Mouse (Mus musculus) hematopoietic stem cell, adult 5-6 weeks (primary cell): ENCODE data around the gene Runx3. TPM values are rescaled to one million over a fixed set of nuclear protein-coding genes. Genes with fewer than 3 reads are reported as not detected.

ENCODE experiments used
- ATAC-seq, 2 experiments: fragments of 125-278 bp in 1 of 2; replicated peaks in 1 of 2; 2 replicates each; pipeline ENCODE4 v1.8.0; 2016 to 2017; ENCODE audit warnings: inconsistent platforms in 2 of 2, mild to moderate bottlenecking in 2 of 2, moderate number of reproducible peaks in 2 of 2, low read depth in 1 of 2, moderate TSS enrichment in 1 of 2; ENCODE audit not compliant: low FRiP score in 2 of 2, poor library complexity in 2 of 2, severe bottlenecking in 2 of 2, insufficient read depth in 1 of 2, low TSS enrichment in 1 of 2
- total RNA-seq: library from RNA; stranded (forward); fragments of 172-1452, 232-1000 nt; gene quantifications from 2 replicates; pipeline ENCODE4 v1.2.3, GENCODE M21; 2017

Gene Runx3
- total RNA-seq, 1 experiment from 2014 or later, result 12.9 TPM

DNA sequence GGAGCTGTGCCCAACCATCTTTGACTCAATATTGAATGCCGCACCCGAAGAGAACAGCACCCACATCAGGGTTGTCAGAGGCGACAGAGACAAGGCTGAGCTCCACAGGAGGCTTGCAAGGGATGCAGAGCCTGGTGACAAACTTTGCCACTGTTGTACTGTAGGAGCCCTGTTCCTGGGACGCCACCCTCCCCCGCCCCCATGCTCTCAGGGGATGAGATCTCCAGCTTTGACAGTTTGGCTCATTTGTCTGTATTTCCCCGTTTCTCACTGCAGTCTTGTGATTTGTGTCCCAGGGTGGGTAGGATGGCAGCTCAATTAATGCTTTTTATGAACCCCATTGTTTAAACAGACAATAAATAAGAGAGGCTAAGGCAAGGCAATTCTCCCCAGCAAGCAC, 14.9 kb downstream of the Runx3 start:
- no peak for ATAC-seq

- no peak for ATAC-seq
Measured at GRCm38 (mm10) chr4:135136202-135136601, 15.8 kb downstream of the Runx3 start.

GRCm38 (mm10) chr4:135136612-135137011, 16.2 kb downstream of the Runx3 start:
- no peak for ATAC-seq

GRCm38 (mm10) chr4:135140647-135141515, 20.4 kb downstream of the Runx3 start:
- ATAC-seq, result no peak

GRCm38 (mm10) chr4:135141720-135142119, 21.3 kb downstream of the Runx3 start:
- peak; percentile 22 to 28; a peak in 1 of 4 replicates for ATAC-seq

GRCm38 (mm10) chr4:135146734-135147133, 26.3 kb downstream of the Runx3 start:
- no peak for ATAC-seq

GRCm38 (mm10) chr4:135148660-135149059, 28.2 kb downstream of the Runx3 start:
- no peak for ATAC-seq

- peak; percentile 59 to 65 for ATAC-seq
Measured at GRCm38 (mm10) chr4:135150031-135150801, 29.8 kb downstream of the Runx3 start.

DNA sequence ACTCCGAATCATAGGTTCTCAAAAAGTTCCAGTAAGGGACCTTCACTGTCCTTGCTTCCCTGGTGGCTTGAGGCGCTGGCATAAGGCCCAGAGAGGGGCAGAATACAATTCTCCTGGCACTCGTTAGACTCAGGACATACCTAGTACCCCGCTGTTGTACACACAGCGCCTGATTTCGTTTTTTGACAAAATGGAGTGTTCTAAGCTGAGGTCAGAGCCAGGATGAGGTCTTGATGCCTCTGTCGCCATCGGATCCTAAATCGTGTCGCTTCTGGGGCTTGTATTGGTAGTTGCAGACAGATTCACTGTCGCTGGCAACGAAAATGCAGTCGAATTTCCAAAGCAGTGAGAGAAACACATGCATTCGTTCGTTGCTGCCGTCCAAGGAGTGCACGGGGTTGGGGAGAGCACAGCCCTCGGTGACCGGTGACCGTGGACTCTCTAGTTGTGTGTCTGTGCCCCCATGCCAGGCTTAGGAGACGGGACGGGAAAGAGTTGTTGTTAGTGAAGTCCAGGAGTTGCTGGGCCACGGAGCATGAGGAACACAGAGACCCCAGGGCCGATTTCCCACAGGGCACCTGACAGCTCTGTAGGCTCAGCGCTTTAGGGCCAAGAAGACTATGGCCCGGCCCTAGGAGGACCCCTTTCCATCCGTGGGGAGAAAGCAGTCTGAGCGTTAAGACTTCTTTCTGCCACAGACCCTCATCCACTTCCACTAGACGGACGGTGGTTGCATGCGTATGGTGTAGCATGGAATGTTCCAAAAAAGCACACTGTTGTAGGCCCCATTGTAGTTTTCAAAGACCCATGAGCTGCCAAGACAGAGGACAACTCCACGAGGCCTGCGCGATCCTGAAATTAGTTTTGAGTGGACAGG, 30.9 kb downstream of the Runx3 start:
- no peak for ATAC-seq

DNA sequence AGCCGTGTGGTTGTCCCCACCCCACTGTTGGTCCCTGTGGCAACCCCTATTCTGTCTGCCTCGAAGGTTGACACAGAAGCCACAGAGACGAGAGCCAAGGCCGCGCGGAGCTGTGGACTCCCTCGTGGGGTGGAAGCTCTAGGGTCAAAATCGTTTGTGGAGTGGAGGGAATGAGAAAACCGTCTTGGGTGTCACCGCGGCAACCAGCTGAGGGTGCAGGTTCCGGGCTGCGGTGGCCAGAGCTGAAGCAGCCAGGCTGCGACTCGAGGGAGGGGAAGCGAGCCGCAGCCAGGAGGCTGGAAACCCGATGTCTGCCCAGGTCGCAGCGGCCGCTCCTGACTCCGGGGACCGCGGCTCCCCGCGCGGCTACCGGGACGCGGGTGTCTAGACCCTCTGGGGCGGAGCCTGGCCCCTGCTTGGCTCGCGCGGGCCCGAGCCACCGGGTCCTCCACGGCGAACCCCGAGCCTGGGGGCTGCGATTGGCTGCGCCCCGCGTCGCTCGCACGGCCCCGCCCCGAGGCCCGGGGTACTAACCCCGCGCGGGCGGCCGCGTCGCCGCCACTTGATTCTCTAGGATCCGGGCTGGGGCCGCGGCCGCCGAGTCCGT, 31.6 kb downstream of the Runx3 start:
- ATAC-seq, result peak in 1 of 2 experiments; percentile 19; a peak in 1 of 4 replicates

DNA sequence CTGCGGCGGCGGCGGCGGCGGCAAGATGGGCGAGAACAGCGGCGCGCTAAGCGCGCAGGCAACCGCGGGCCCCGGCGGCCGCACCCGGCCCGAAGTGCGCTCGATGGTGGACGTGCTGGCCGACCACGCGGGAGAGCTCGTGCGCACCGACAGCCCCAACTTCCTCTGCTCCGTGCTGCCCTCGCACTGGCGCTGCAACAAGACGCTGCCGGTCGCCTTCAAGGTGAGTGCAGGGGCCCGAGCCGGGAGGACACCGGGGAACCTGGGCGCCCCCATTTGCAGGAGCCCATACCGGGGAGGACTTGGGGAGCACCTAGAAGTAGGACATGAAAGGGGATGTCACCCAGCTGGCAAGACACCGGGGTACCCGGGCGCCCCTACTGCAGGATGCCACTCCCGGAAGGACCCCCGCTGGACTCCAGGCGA, 32.4 kb downstream of the Runx3 start:
- peak in 1 of 2 experiments; percentile 37; a peak in 2 of 4 replicates for ATAC-seq

- peak in 1 of 2 experiments; percentile 29; a peak in 1 of 4 replicates for ATAC-seq
Measured at GRCm38 (mm10) chr4:135153260-135154088, 33.0 kb downstream of the Runx3 start.

DNA sequence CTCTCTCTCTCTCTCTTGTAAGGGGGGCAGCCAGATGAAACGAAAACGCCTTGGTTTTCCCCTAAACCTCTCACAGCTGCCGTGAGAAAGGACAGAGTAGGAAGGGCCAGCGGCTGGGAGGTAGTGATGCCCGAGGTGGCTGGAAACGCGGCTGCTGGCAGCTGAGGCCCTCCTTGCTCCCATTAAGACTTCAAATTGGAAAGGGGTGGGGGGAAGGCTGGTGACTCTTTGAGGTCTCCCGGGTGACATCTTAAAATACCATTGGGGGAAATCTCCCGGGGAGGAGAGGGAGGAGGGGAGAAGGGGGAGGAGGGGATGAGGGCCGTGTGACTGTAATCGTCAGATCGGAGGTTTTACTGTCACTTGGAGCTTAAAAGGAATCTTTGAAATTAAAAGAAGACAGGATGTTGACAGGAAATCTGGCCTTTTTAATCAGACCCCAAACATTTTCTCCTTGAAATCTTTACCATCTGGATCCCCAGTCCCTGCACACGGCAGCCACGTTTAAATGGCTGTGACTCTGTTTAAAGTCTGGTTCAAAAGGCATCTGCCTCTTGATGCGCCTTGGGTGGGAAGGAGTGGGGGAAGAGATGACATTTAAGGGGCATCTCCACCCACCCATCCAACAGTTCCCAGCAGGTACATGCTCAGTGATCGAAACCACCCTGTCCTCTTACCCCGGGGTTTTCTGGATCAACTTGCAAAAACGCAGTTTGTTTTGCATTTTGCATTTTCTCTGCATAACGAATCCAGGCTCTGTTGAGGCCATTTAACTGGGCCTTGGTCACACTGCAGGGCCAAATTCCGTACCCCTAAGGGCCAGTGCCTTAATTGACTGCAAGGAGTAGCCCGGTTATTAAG, 33.9 kb downstream of the Runx3 start:
- ATAC-seq, result no peak

DNA sequence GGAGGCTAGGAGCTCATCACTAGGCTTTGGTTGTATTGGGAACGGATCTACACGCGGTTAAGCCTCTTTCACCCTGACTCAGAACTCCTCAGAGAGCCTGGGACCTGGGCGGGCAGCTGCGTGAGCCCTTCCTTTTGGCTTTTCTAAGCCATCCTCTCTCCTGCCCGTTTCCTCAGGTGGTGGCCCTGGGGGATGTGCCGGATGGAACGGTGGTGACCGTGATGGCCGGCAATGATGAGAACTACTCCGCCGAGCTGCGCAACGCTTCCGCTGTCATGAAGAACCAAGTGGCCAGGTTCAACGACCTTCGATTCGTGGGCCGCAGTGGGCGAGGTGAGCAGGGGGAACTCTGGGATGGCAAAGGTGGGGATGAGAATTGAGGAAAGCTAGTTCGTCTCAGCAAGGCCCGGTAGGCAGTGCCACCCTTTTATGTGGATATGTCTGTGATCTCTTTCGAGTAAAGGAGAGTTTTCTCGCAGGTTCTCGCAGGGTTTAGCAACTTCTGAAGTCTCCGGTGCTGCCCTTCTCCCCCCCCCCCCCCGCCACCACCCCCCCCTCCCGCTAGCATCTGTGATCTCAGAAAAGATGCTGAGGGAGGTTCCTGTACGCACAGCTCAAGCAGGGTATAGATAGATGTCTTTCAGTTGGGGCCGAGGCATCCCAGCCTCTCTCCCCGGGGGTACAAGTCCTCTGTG, 34.8 kb downstream of the Runx3 start:
- no peak for ATAC-seq
